Mouse (Mus musculus) right cerebral cortex, postnatal 4 days (tissue): Measurements from ENCODE around the gene Cyp4a32.
"Not testable (repeated sequence)": the region's sequence is repeated elsewhere in the genome, so short reads cannot be mapped to it uniquely, and the experiment has no call there.

Experiments used
- DNase-seq: peaks from one replicate; pipeline ENCODE4 v3.0.0-alpha.2; 2022

Cyp4a32 gene

DNA sequence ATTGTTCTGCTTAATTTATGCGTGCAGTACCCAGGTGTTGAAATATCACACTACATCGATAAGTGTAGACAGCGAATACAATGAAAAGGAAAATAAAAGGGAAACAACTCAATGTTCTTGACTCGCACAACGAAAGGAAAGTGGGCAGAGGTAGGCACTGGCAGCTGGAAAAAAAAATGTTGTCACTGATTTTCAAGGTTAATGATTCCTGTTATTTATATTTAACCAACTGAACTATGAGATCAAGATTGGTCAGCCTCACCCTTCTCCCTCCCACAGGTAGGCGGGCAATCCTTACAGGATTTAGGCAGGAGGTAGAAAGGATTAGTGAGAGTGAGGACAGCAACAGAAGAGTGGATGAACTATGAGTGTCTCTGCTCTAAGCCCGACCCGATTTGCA, at the start of gene Cyp4a32:
Cyp4a32 (plus strand) TSS at position 359 of the 400 bp plus-strand sequence.
- not testable (repeated sequence) for DNase-seq

- no peak for DNase-seq
Measured at GRCm38 (mm10) chr4:115552726-115553125, 48.0 kb upstream of the Cyp4a32 start.

DNA sequence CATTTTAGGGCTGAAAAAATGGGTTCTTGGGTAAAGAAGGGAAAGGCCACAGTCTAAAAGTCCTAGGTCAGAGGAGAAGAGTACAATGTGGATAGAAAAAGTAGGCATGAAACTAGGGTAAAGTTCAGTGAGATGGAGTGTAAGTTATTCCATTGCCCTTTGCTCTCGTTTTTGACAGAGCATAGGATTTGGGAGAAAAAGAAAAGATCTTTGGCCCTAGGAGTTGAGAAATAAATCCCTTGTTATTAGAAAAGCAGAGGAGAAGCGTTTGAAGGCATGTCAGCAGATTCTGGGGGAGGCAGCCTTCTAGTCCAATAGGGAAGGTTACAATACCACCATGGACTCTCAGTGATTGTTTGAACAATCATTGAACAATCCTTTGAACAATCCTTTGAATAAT, 45.3 kb upstream of the Cyp4a32 start:
- DNase-seq: no peak

DNA sequence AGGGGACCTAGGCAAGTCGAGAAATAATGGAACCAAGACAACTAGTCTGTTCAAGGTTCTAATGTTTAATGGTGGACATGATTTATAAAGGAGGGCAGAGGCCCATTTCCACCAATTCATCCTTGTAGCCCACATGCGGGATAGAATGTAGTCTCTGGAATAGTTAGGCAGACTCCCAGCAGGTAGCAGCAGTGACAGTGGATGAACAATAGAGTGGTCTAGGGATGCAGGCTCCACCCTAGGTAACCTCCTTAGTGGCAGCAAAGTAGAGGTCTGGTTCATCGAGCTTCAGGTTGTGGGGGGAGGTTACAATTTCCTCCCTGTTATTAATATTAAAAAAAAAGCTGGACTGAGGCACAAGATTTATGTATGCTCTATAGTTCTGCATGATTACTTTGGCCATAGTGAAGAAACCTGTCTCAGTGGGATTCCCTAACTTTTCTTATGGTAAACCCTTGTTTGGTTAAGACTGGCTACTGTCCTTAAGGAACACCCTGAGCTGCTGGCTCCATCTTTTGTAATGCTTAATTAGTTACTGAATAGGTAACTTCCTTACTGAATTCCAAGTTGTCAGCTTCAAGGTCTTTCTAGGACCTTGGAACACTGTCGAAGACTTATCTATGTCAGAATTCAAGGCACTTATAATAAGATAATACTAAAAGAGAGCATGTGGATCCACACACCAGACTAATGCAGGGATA, 42.8 kb upstream of the Cyp4a32 start:
- no peak for DNase-seq

- not testable (repeated sequence) for DNase-seq
Measured at GRCm38 (mm10) chr4:115561236-115561635, 39.5 kb upstream of the Cyp4a32 start.

DNA sequence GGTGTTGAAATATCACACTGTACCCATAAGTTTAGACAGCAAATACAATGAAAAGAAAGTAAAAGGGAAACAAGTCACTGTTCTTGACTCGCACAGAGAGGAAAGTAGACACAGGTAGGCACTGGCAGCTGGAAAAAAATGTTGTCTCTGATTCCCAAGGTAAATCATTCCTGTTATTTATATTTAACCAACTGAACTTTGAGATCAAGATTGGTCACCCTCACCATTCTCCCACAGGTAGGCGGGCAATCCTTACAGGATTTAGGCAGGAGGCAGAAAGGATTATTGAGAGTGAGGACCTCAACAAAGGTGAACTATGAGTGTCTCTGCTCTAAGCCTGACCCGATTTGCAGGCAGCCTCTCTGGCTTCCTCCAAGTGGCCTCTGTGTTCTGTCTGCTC, 37.4 kb upstream of the Cyp4a32 start, which contains the start of gene Cyp4a31:
Cyp4a31 (plus strand) TSS at position 249 of the 400 bp plus-strand sequence.
- DNase-seq: no peak

DNA sequence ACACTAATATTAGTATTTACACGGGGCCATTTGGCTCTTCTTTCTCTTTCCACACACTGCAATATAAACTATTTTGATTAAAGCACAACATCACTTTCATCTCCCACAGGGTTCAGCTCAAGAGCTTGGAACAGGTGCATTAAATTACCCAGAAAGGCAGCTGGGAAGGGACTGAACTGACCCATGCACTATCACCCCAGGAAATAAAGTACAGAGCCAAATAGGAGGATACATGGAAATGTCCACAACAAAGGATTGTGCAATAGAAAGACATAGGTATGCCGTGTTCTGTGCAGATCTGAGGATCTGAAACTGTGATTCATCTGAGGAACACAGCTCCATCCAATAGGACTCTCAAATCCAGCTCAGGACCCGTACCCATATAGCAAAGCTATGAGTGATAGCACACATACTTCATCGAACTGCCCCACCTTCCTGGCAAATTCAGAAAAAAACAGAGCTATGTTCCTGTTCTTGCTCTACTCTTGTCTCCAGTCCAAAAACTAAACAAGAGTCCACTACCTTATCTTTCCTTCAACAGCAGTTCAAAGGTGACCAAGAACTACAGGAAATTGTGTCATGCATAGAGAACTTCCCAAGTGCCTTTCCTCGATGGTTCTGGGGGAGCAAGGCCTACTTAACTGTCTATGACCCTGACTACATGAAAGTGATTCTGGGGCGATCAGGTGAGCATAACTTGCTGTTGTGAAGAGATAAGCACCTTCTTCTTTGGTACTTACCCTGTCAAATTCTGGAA, 36.1 kb upstream of the Cyp4a32 start:
- not testable (repeated sequence) for DNase-seq

- DNase-seq: no peak
Measured at GRCm38 (mm10) chr4:115575255-115575654, 25.5 kb upstream of the Cyp4a32 start.

DNA sequence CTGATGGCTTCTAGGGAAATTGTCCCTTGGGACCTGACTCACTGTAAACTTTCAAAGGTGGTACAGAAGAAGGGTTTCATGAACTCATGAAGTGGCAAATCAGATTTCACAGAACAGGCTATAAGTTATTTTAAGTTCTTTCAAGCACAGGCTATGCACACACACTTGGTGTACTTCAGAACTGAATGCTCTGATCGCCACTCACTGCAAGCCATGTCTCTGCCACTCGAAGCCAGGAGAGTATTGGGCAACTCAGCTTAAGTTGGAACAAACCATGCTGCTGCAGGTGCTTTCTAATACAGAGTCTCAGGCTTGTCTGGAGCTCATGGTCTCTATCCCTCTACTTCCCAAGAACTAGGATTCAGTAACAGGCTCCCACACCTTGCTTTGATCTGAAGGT, 25.0 kb upstream of the Cyp4a32 start:
- no peak for DNase-seq

DNA sequence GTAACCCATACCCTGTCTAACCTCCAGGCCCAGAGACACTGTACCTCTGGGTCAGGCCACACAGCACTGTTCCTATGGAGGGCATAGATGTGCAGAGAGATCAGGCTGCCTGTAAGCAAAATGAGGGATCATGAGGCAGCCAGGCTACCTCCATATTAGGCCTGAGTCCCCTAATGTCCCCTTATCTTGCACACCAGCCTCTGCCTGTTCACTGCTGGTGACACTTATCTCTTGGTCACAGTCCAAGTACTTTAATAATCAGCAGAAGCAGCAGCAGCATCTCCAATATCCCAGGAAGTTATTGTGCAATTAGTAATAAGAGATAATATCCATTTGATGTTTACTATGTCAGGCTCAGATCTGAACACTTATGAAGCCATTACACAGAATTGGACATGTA, 17.7 kb upstream of the Cyp4a32 start:
- no peak for DNase-seq

DNA sequence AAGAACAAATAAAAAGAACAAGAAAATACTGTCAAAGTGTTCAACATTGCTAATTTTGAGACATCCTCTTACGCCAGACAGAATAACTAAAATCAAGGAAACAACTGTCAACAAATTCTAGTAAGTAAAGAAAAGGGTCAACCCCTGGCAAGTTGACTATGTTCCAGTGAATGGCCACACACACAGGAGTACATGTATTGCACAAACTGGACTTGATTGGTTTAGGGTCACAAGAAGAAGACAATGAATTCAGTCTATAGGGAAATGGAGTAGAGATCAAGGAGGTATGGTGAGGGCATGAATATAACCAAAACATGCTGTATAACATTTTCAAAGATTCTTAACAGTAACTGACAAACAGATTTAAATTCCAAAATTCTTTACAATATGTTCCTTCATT, 4.4 kb upstream of the Cyp4a32 start:
- DNase-seq: no peak

DNA sequence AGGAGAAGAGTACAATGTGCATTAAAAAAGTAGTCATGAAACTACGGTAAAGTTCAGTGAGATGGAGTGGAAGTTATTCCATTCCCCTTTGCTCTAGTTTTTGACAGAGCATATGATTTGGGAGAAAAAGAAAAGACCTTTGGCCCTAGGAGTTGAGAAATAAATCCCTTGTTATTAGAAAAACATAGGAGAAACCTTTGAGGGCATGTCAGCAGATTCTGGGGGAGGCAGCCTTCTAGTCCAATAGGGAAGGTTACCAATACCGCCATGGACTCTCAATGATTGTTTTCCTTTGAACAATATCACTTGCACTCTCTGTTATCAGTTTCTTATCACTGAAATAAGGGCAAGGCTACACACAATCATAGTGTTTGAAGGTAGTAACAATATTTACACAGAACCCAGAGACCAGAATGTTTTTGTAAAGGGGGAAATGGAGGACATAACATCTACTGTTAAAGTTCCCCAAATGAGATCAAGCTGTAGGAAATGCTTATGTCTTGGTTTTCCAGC, 3.9 kb upstream of the Cyp4a32 start:
- DNase-seq: no peak

DNA sequence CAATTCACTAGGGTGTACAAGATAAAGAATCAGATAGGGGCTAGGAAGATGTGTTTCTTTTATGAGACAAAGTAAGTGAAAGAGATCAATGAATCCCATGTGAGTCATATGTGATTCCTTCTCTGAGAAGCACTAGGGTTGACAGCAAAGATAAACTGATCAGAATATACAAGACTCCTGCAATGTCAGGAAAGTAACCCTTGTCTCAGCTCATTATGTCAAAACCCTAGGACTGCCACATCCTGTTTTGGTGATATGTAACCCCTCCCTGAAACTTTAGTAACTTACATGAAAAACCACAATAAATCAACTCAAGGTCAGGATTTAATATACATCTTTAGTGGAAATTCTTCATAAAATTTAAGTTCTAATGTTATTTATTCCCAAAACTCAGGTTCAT, 13.2 kb downstream of the Cyp4a32 start:
- no peak for DNase-seq

GRCm38 (mm10) chr4:115625560-115625959, 24.8 kb downstream of the Cyp4a32 start:
- DNase-seq: not testable (repeated sequence)

GRCm38 (mm10) chr4:115642967-115643754, 42.4 kb downstream of the Cyp4a32 start:
- no peak for DNase-seq

DNA sequence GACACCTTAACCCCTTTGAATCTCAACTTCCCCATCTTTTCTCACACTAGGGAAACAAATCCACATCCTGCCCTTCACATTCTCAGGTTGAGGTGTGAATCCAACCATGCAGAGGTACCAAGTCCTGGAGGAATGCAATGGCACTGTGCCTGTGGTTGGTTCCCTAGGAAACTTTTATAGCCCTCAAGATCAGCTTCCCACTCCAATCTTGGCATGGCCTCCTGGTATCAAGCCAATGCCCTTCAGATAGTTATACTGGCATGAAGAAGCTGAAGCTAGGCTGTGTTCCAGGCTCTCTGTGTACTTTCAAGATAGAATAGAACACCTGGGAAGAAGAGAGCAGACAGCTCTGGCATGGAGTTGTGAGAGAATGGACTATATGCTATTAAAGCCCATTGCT, 44.6 kb downstream of the Cyp4a32 start:
- DNase-seq: no peak

DNA sequence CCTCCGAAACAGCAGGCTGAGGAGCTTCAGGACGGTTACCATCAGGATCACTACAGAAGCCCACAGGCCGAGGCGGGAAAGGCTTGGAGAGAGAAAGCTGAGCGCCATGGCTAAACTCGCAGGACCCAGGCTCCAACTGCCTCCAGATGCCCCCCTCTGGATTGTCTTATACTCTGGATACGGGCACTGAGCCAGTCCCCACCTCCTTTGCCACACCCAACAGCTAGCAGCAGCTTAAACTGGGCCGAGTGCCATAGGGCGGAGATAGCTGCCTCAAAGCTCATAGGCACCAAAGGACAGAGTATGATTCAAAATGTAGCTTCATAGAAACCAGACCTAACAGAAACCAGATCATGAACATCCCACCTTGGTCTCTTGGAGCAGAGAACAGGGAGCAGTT, 46.8 kb downstream of the Cyp4a32 start, which contains the start of gene Cyp4b1:
Cyp4b1 (minus strand) TSS at position 144 of the 400 bp plus-strand sequence.
- no peak for DNase-seq

GRCm38 (mm10) chr4:115648752-115649151, 48.0 kb downstream of the Cyp4a32 start:
- no peak for DNase-seq

- no peak for DNase-seq
Measured at GRCm38 (mm10) chr4:115649344-115649743, 48.6 kb downstream of the Cyp4a32 start.

GRCm38 (mm10) chr4:115650866-115651265, 50.1 kb downstream of the Cyp4a32 start:
- DNase-seq: no peak

DNA sequence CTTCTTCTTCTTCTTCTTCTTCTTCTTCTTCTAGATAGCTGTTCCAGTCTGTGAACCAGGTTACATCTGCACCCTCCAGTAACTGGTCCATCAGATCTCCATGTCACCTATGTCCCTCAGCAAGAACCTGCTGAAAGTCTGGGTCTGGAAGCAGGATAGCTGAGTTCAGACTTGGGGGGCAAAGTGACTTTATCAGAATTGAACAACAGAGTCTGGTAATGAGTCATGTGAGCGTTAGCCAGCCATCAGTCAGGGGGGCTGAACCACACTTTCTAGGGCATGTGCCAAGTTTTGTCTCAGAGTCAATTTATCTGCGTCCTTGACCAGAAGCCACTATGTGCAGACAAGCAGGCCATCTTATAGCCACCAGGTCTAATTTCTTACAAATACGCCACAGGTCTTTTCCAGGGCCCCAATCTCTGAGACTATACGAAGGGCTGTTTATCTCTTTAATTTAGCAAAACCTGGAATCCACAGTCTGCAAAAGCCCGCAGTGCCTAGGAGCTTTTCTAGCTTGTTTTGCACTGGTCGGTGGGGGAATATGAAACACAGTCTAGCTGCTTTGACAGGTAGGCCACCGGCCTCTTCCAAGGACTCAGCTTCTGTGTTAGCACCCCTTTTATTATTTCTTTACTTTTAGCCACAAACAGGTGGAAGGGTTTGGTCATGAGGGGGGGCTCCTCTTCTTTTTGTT, 55.2 kb downstream of the Cyp4a32 start:
- not testable (repeated sequence) for DNase-seq

GRCm38 (mm10) chr4:115656535-115656922, 55.8 kb downstream of the Cyp4a32 start:
- DNase-seq: not testable (repeated sequence)
